In the genomic region with DNA sequence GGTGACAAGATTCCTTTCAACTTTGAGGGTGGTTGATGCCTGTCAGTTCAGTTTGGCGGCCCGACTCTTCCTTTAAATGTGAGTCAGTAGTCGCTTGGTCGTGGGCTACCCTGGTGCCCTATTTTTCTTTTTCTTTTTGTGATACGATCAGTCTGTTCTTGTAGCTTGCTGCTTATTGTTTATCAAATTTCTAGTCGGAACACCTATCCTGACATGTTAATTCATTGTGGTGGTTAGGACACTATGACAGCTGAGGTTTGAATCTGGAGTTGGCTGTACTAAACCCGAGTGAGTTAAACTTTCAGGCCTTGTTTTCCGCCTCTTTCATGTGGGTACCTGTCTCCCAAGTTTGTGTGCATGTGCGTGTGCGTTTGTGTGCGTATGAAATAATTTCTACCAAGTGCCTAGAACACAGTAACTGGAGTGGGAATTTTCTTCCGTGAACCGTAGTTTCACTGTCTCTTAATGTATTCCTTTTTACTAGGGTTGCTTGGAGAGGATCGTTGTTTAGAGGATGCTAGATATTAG, we compare ENCODE assay signal across 8 mouse cellular contexts. TPM values are rescaled to one million over a fixed set of nuclear protein-coding genes. Genes with fewer than 3 reads are reported as not detected.
DNase-seq lines count a peak whose midpoint lies in the region; ATAC-seq and TF ChIP-seq lines count a peak whose summit lies in the region.

No protein-coding gene starts in this region.

- H3K4me3 ChIP-seq in liver, adult 2 months (ENCODE audit: insufficient read depth, low read depth, low read length): peak overlapping the region; percentile 88
- H3K4me3 ChIP-seq in hindbrain, embryonic 14.5 days (replicated peaks; ENCODE audit: low read length): peak overlapping the region; percentile 84
- H3K4me3 ChIP-seq in midbrain, embryonic 16.5 days (ENCODE audit: low read depth, low read length): peak overlapping the region; percentile 100

- H3K36me3 ChIP-seq in liver, adult 2 months (ENCODE audit: control insufficient read depth, insufficient read depth, low read length): peaks cover 14% of the 10 kb centered on the region
- peaks cover 38% of the 10 kb centered on the region for H3K36me3 ChIP-seq in hindbrain, embryonic 14.5 days (replicated peaks; ENCODE audit: control insufficient read depth, insufficient read depth)
- H3K36me3 ChIP-seq in midbrain, embryonic 16.5 days (ENCODE audit: control insufficient read depth, insufficient read depth, low read length): peaks cover 7% of the 10 kb centered on the region

- peaks cover 26% of the 10 kb centered on the region; the same call in 1 of the 2 replicates for H3K79me2 ChIP-seq in liver, adult 2 months (ENCODE audit: control insufficient read depth, insufficient read depth, low read length)

- H3K4me2 ChIP-seq in hindbrain, embryonic 14.5 days (replicated peaks): peak overlapping the region; percentile 90
- H3K4me2 ChIP-seq in midbrain, embryonic 16.5 days (ENCODE audit: low read length): peak overlapping the region; percentile 91

- WGBS in liver, adult 2 months: under 1% methylated on average over 14 of the region's 14 CpGs
- whole genome bisulfite sequencing in hindbrain, embryonic 14.5 days: 7% methylated on average over 14 of the region's 14 CpGs
- WGBS in midbrain, embryonic 16.5 days: 5% methylated on average over 14 of the region's 14 CpGs

- TF ChIP-seq POLR2A in liver, adult 2 months (IDR thresholded peaks at IDR 0.05; ENCODE audit: extremely low read depth, insufficient read depth, low read length): no peak

- no peak for TF ChIP-seq CTCF in liver, adult 2 months (IDR thresholded peaks at IDR 0.05; ENCODE audit: low read depth, low read length)

- no peaks in the 10 kb centered on the region for H3K27me3 ChIP-seq in liver, adult 2 months (ENCODE audit: control insufficient read depth, insufficient read depth, low read length)
- H3K27me3 ChIP-seq in hindbrain, embryonic 14.5 days (ENCODE audit: control insufficient read depth, insufficient read depth, low read length): no peaks in the 10 kb centered on the region
- H3K27me3 ChIP-seq in midbrain, embryonic 16.5 days (ENCODE audit: control insufficient read depth, insufficient read depth, low read depth, low read length): no peaks in the 10 kb centered on the region

- no peak for DNase-seq in liver, adult 2 months (ENCODE audit: extremely low read depth, low read depth, low spot score)
- DNase-seq in liver: no peak
- DNase-seq in hindbrain, embryonic 14.5 days (ENCODE audit: low spot score): no peak
- DNase-seq in embryo, embryonic 10.5 days (ENCODE audit: low spot score): no peak
- DNase-seq in urinary bladder, postnatal 14 days (ENCODE audit: low spot score): no peak
- no peak for DNase-seq in right cerebral cortex, postnatal 10 days (ENCODE audit: low spot score in 2 of 2)

- H3K4me1 ChIP-seq in liver, adult 2 months (ENCODE audit: control insufficient read depth, insufficient read depth, low read length): peaks cover 13% of the 10 kb centered on the region; the same call in 1 of the 2 replicates
- H3K4me1 ChIP-seq in hindbrain, embryonic 14.5 days (replicated peaks; ENCODE audit: control insufficient read depth, insufficient read depth, low read length): peaks cover 28% of the 10 kb centered on the region
- H3K4me1 ChIP-seq in midbrain, embryonic 16.5 days (ENCODE audit: control insufficient read depth, insufficient read depth, low read length): peaks cover 26% of the 10 kb centered on the region

- H3K27ac ChIP-seq in liver, adult 2 months (replicated peaks; ENCODE audit: insufficient read depth, low read depth, low read length): peak overlapping the region; percentile 53
- H3K27ac ChIP-seq in hindbrain, embryonic 14.5 days: peak overlapping the region; percentile 85
- peak overlapping the region; percentile 89 for H3K27ac ChIP-seq in midbrain, embryonic 16.5 days (ENCODE audit: low read length)

- H3K9me3 ChIP-seq in hindbrain, embryonic 14.5 days (ENCODE audit: control insufficient read depth, low read length): no peaks in the 10 kb centered on the region
- H3K9me3 ChIP-seq in midbrain, embryonic 16.5 days (replicated peaks; ENCODE audit: control insufficient read depth, low read length, poor library complexity, severe bottlenecking): no peaks in the 10 kb centered on the region

- H3K9ac ChIP-seq in liver, adult 2 months (ENCODE audit: low read depth, low read length): peak overlapping the region; percentile 97
- H3K9ac ChIP-seq in hindbrain, embryonic 14.5 days: peak overlapping the region; percentile 95
- peak overlapping the region; percentile 99 for H3K9ac ChIP-seq in midbrain, embryonic 16.5 days (ENCODE audit: low read depth, low read length)

- ATAC-seq in activated CD4-positive, CD25-positive, alpha-beta regulatory T cell, adult 4 months: peak; percentile 15
- ATAC-seq in hindbrain, embryonic 14.5 days (ENCODE audit: low FRiP score): no peak
- peak; percentile 2; the same call in 1 of the 2 replicates for ATAC-seq in midbrain, embryonic 16.5 days

RNA-seq across cellular contexts. Expression of gene Nxf1, which starts 0.7 kb away (rescaled TPM):
- 16.2 and 22.3 TPM in 2 replicates for total RNA-seq in liver, adult 2 months (2014; rRNA removed)
- polyA plus RNA-seq in liver, adult 2 months (2012; rRNA removed): 27.3 and 43.1 TPM in 2 replicates
- polyA plus RNA-seq in activated CD4-positive, CD25-positive, alpha-beta regulatory T cell, adult 4 months (2017; shearing (Covaris generic)): 100 to 1,000 TPM; 126 to 163 TPM
- 120 and 125 TPM in 2 replicates for polyA plus RNA-seq in hindbrain, embryonic 14.5 days (2014; fragmentation: Nextera tagmentation; extraction: Ambion mirVana)
- 146 and 169 TPM in 2 replicates for polyA plus RNA-seq in midbrain, embryonic 16.5 days (2015; fragmentation: Nextera tagmentation; extraction: Ambion mirVana)

RNA-seq across cellular contexts. Expression of gene Tmem223, which starts 13.3 kb away (rescaled TPM):
- total RNA-seq in liver, adult 2 months (2014; rRNA removed): 50.3 and 66.9 TPM in 2 replicates
- 93.1 and 122 TPM in 2 replicates for polyA plus RNA-seq in liver, adult 2 months (2012; rRNA removed)
- 100 to 1,000 TPM; 115 to 137 TPM for polyA plus RNA-seq in activated CD4-positive, CD25-positive, alpha-beta regulatory T cell, adult 4 months (2017; shearing (Covaris generic))
- 209 and 273 TPM in 2 replicates for polyA plus RNA-seq in hindbrain, embryonic 14.5 days (2014; fragmentation: Nextera tagmentation; extraction: Ambion mirVana)
- 195 and 202 TPM in 2 replicates for polyA plus RNA-seq in midbrain, embryonic 16.5 days (2015; fragmentation: Nextera tagmentation; extraction: Ambion mirVana)

RNA-seq across cellular contexts. Expression of gene Stx5a, which starts 16.3 kb away (rescaled TPM):
- total RNA-seq in liver, adult 2 months (2014; rRNA removed): 43.5 and 46.8 TPM in 2 replicates
- polyA plus RNA-seq in liver, adult 2 months (2012; rRNA removed): 42.0 and 62.1 TPM in 2 replicates
- 100 to 1,000 TPM; 109 to 113 TPM for polyA plus RNA-seq in activated CD4-positive, CD25-positive, alpha-beta regulatory T cell, adult 4 months (2017; shearing (Covaris generic))
- polyA plus RNA-seq in hindbrain, embryonic 14.5 days (2014; fragmentation: Nextera tagmentation; extraction: Ambion mirVana): 102 and 103 TPM in 2 replicates
- 122 and 123 TPM in 2 replicates for polyA plus RNA-seq in midbrain, embryonic 16.5 days (2015; fragmentation: Nextera tagmentation; extraction: Ambion mirVana)

RNA-seq across cellular contexts. Expression of gene Tmem179b, which starts 16.7 kb away (rescaled TPM):
- total RNA-seq in liver, adult 2 months (2014; rRNA removed): 28.4 and 29.8 TPM in 2 replicates
- 68.8 and 85.1 TPM in 2 replicates for polyA plus RNA-seq in liver, adult 2 months (2012; rRNA removed)
- 100 to 1,000 TPM in 1 of 2 experiments, 10 to 100 TPM in 1; 98.5 to 110 TPM for polyA plus RNA-seq in activated CD4-positive, CD25-positive, alpha-beta regulatory T cell, adult 4 months (2017; shearing (Covaris generic))
- polyA plus RNA-seq in hindbrain, embryonic 14.5 days (2014; fragmentation: Nextera tagmentation; extraction: Ambion mirVana): 29.3 and 37.5 TPM in 2 replicates
- 26.4 and 26.6 TPM in 2 replicates for polyA plus RNA-seq in midbrain, embryonic 16.5 days (2015; fragmentation: Nextera tagmentation; extraction: Ambion mirVana)

RNA-seq across cellular contexts. Expression of gene 1700092M07Rik, which starts 17.0 kb away (rescaled TPM):
- 0.83 TPM in 1 of 2 replicates, not detected in the other for total RNA-seq in liver, adult 2 months (2014; rRNA removed)
- polyA plus RNA-seq in liver, adult 2 months (2012; rRNA removed): not detected in 2 replicates
- not detected for polyA plus RNA-seq in activated CD4-positive, CD25-positive, alpha-beta regulatory T cell, adult 4 months (2017; shearing (Covaris generic))
- 0.84 and 0.90 TPM in 2 replicates for polyA plus RNA-seq in hindbrain, embryonic 14.5 days (2014; fragmentation: Nextera tagmentation; extraction: Ambion mirVana)
- polyA plus RNA-seq in midbrain, embryonic 16.5 days (2015; fragmentation: Nextera tagmentation; extraction: Ambion mirVana): 1.2 and 1.8 TPM in 2 replicates
